Mouse (Mus musculus) forebrain, embryonic 14.5 days (tissue): Measurements from ENCODE around the gene Myh13. TPM values are rescaled to one million over a fixed set of nuclear protein-coding genes. Genes with fewer than 3 reads are reported as not detected.

Experiments used
- ATAC-seq: fragments of 200-750 bp; cut with Nextera tagmentation; 2 replicates; pipeline ENCODE4 v1.8.0; 2017; ENCODE audit warnings: mild to moderate bottlenecking, moderate library complexity
- DNase-seq: peaks from one replicate; pipeline ENCODE4 v3.0.0-alpha.2; 2015; ENCODE audit warnings: low spot score
- H3K27ac ChIP-seq: fragments of 300-500 bp; sonication (generic); 2 replicates; pipeline ENCODE4 v1.5.1; 2014; ENCODE audit warnings: low read depth, mild to moderate bottlenecking, control low read depth, low read length, moderate library complexity
- H3K27me3 ChIP-seq: fragments of 300-500 bp; sonication (generic); replicated peaks from 2 replicates; pipeline ENCODE4 v1.6.1; 2014; ENCODE audit warnings: low read length, control low read depth, mixed read lengths; ENCODE audit not compliant: control insufficient read depth, insufficient read depth
- H3K36me3 ChIP-seq: fragments of 300-500 bp; sonication (generic); 2 replicates; pipeline ENCODE4 v1.6.1; 2014; ENCODE audit warnings: low read length, control low read depth; ENCODE audit not compliant: control insufficient read depth, insufficient read depth
- H3K4me1 ChIP-seq: fragments of 300-500 bp; sonication (generic); 2 replicates; pipeline ENCODE4 v1.6.1; 2014; ENCODE audit warnings: antibody characterized with exemption, low read length, control low read depth; ENCODE audit not compliant: control insufficient read depth, insufficient read depth
- H3K4me2 ChIP-seq: fragments of 300-500 bp; sonication (generic); 2 replicates; pipeline ENCODE4 v1.6.1; 2014; ENCODE audit warnings: mild to moderate bottlenecking, control low read depth, low read length
- H3K4me3 ChIP-seq: fragments of 300-500 bp; sonication (generic); 2 replicates; pipeline ENCODE4 v1.5.1; 2014; ENCODE audit warnings: low read depth, low read length, control low read depth
- H3K9ac ChIP-seq: fragments of 300-500 bp; sonication (generic); 2 replicates; pipeline ENCODE4 v1.6.1; 2014; ENCODE audit warnings: mild to moderate bottlenecking, low read length, control low read depth, moderate library complexity
- H3K9me3 ChIP-seq: fragments of 300-500 bp; sonication (generic); replicated peaks from 2 replicates; pipeline ENCODE4 v1.6.1; 2016; ENCODE audit warnings: low read length, control low read depth, mixed read lengths; ENCODE audit not compliant: control insufficient read depth
- WGBS: fragments of 180-500 bp; shearing (Covaris S2); extraction: QIAGEN DNeasy Blood & Tissue Kit; methylation state at CpG from one replicate; pipeline ENCODE4 v1.1.7; 2014; 5-methylcytosine and 5-hydroxymethylcytosine counted together
- polyA plus RNA-seq: library from polyadenylated mRNA; unstranded; fragments of >200 nt; fragmentation: Nextera tagmentation; extraction: Ambion mirVana; gene quantifications from 2 replicates; pipeline ENCODE4 v1.2.1, GENCODE M21; 2014

The Myh13 gene
- polyA plus RNA-seq, 1 experiment from 2014 or later = not detected

GRCm38 (mm10) chr11:67379703-67380510 lies 58.4 kb downstream of the Myh13 start:
- no peak overlapping the region for H3K4me3 ChIP-seq
- 35% methylated on average over 10 of the region's 10 CpGs for WGBS
- H3K36me3 ChIP-seq = no peaks in the 10 kb centered on the region
- ATAC-seq (no peak), DNase-seq (no peak)
- H3K4me2 ChIP-seq = no peak overlapping the region
- H3K27ac ChIP-seq = no peak overlapping the region
- peaks cover 3% of the 10 kb centered on the region for H3K4me1 ChIP-seq
- H3K9ac ChIP-seq = no peak overlapping the region
- H3K9me3 ChIP-seq = no peaks in the 10 kb centered on the region
- no peaks in the 10 kb centered on the region for H3K27me3 ChIP-seq

- WGBS = 76% methylated on average over 4 of the region's 4 CpGs
- no peak overlapping the region for H3K9ac ChIP-seq
- H3K27ac ChIP-seq = no peak overlapping the region
- DNase-seq (no peak), ATAC-seq (no peak)
- H3K9me3 ChIP-seq = no peaks in the 10 kb centered on the region
- H3K4me1 ChIP-seq = peaks cover 3% of the 10 kb centered on the region
- H3K4me3 ChIP-seq = no peak overlapping the region
- H3K36me3 ChIP-seq = no peaks in the 10 kb centered on the region
- no peaks in the 10 kb centered on the region for H3K27me3 ChIP-seq
- no peak overlapping the region for H3K4me2 ChIP-seq
Observed at GRCm38 (mm10) chr11:67381833-67382232, 60.4 kb downstream of the Myh13 start.

DNA sequence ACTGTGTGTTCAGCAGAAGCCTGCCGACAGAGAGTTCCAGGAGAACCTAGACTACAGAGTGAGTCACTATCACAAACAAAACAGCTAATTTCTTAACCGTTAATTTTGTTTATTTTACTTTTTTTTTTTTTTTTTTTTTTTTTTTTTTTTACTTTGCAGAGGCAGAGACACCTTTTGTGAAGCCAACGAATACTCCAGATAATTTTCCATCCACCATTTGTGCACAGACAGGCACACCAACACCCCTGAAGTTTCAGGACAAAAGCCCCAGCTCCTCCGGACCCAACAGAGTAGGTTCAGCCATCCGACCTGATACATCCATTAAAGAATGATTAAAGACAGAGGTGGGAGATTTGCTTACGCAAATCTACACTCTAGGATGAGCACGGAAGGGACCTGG lies 63.2 kb downstream of the Myh13 start:
- Histone ChIP-seq H3K9me3 (no peaks in the 10 kb centered on the region), H3K4me2 (no peak overlapping the region), H3K36me3 (no peaks in the 10 kb centered on the region), H3K4me1 (peaks cover 3% of the 10 kb centered on the region), H3K27me3 (no peaks in the 10 kb centered on the region), H3K4me3 (no peak overlapping the region), H3K9ac (no peak overlapping the region), H3K27ac (no peak overlapping the region)
- DNase-seq = no peak
- no peak for ATAC-seq
- WGBS = 85% methylated on average over 7 of the region's 7 CpGs

GRCm38 (mm10) chr11:67386815-67387415 lies 65.5 kb downstream of the Myh13 start:
- Histone ChIP-seq H3K9ac (no peak overlapping the region), H3K4me2 (no peak overlapping the region), H3K4me1 (no peaks in the 10 kb centered on the region), H3K4me3 (no peak overlapping the region), H3K9me3 (no peaks in the 10 kb centered on the region), H3K36me3 (no peaks in the 10 kb centered on the region), H3K27ac (no peak overlapping the region), H3K27me3 (no peaks in the 10 kb centered on the region)
- DNase-seq = peak; percentile 57
- WGBS = 25% methylated on average over 8 of the region's 8 CpGs
- peak; percentile 62 for ATAC-seq

GRCm38 (mm10) chr11:67390679-67391384 lies 69.4 kb downstream of the Myh13 start:
- H3K9ac ChIP-seq = no peak overlapping the region
- DNase-seq (no peak), ATAC-seq (no peak)
- H3K36me3 ChIP-seq = no peaks in the 10 kb centered on the region
- H3K9me3 ChIP-seq = no peaks in the 10 kb centered on the region
- H3K4me3 ChIP-seq = no peak overlapping the region
- no peak overlapping the region for H3K27ac ChIP-seq
- H3K27me3 ChIP-seq = no peaks in the 10 kb centered on the region
- H3K4me2 ChIP-seq = no peak overlapping the region
- WGBS = 88% methylated on average over 3 of the region's 3 CpGs
- no peaks in the 10 kb centered on the region for H3K4me1 ChIP-seq

GRCm38 (mm10) chr11:67392369-67392768 lies 70.9 kb downstream of the Myh13 start:
- Histone ChIP-seq H3K4me3 (no peak overlapping the region), H3K27me3 (no peaks in the 10 kb centered on the region), H3K4me1 (no peaks in the 10 kb centered on the region), H3K9ac (no peak overlapping the region), H3K4me2 (no peak overlapping the region), H3K36me3 (no peaks in the 10 kb centered on the region), H3K27ac (no peak overlapping the region), H3K9me3 (no peaks in the 10 kb centered on the region)
- no peak for ATAC-seq
- no peak for DNase-seq
- WGBS = 85% methylated on average over 3 of the region's 3 CpGs

DNA sequence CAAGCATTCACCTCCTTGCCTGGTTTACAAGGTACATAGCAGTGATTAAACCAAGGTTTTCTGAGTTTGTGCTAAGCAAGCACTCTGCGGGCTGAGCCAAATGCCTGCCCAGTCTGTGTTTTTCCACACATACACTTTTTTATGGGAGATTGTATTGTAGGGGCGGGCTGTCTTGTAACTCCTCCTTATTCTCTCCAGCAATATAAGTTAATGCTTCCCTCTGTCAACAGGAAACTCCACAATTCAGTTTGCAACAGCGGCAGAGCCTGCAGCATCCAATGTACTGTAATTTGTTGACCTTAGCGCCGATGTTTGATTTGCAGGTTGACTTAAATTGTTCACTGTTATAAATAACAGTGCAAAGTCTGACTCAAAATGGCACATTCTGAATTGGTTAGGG lies 79.5 kb downstream of the Myh13 start:
- DNase-seq (no peak), ATAC-seq (no peak)
- Histone ChIP-seq H3K9me3 (no peaks in the 10 kb centered on the region), H3K27ac (no peak overlapping the region), H3K36me3 (no peaks in the 10 kb centered on the region), H3K9ac (no peak overlapping the region), H3K4me3 (no peak overlapping the region), H3K27me3 (no peaks in the 10 kb centered on the region), H3K4me1 (no peaks in the 10 kb centered on the region), H3K4me2 (no peak overlapping the region)
- 93% methylated on average over 5 of the region's 5 CpGs for WGBS

- peak; percentile 40 for DNase-seq
- H3K9me3 ChIP-seq = no peaks in the 10 kb centered on the region
- H3K27me3 ChIP-seq = no peaks in the 10 kb centered on the region
- H3K4me2 ChIP-seq = no peak overlapping the region
- no peak for ATAC-seq
- H3K36me3 ChIP-seq = no peaks in the 10 kb centered on the region
- H3K4me1 ChIP-seq = no peaks in the 10 kb centered on the region
- no peak overlapping the region for H3K4me3 ChIP-seq
- WGBS = 78% methylated on average over 6 of the region's 6 CpGs
- H3K9ac ChIP-seq = no peak overlapping the region
- H3K27ac ChIP-seq = no peak overlapping the region
Observed at GRCm38 (mm10) chr11:67414346-67414940, 93.0 kb downstream of the Myh13 start.
